Mouse (Mus musculus) hindbrain, embryonic 13.5 days (tissue): ENCODE data around the gene Arhgap29. TPM values are rescaled to one million over a fixed set of nuclear protein-coding genes. Genes with fewer than 3 reads are reported as not detected.

Experiments
- ATAC-seq: fragments of 200-750 bp; cut with Nextera tagmentation; 2 replicates; pipeline ENCODE4 v1.8.0; 2017; ENCODE audit warnings: moderate TSS enrichment; ENCODE audit not compliant: low FRiP score
- H3K27ac ChIP-seq: fragments of 300-500 bp; sonication (generic); 2 replicates; pipeline ENCODE4 v1.5.1; 2015; ENCODE audit warnings: inconsistent platforms, mild to moderate bottlenecking, moderate library complexity
- H3K27me3 ChIP-seq: fragments of 300-500 bp; sonication (generic); 2 replicates; pipeline ENCODE4 v1.6.1; 2015; ENCODE audit warnings: mild to moderate bottlenecking, inconsistent platforms
- H3K36me3 ChIP-seq: fragments of 300-500 bp; sonication (generic); 2 replicates; pipeline ENCODE4 v1.6.1; 2015; ENCODE audit warnings: mild to moderate bottlenecking, inconsistent platforms
- H3K4me1 ChIP-seq: fragments of 300-500 bp; sonication (generic); replicated peaks from 2 replicates; pipeline ENCODE4 v1.6.1; 2015; ENCODE audit warnings: inconsistent platforms
- H3K4me2 ChIP-seq: fragments of 300-500 bp; sonication (generic); 2 replicates; pipeline ENCODE4 v1.6.1; 2015; ENCODE audit warnings: inconsistent platforms, mild to moderate bottlenecking, moderate library complexity
- H3K4me3 ChIP-seq: fragments of 300-500 bp; sonication (generic); 2 replicates; pipeline ENCODE4 v1.5.1; 2015; ENCODE audit warnings: mild to moderate bottlenecking, inconsistent platforms
- H3K9ac ChIP-seq: fragments of 300-500 bp; sonication (generic); 2 replicates; pipeline ENCODE4 v1.6.1; 2015; ENCODE audit warnings: mild to moderate bottlenecking, inconsistent platforms
- H3K9me3 ChIP-seq: fragments of 300-500 bp; sonication (generic); 2 replicates; pipeline ENCODE4 v1.6.1; 2016; ENCODE audit warnings: inconsistent platforms
- WGBS: fragments of 180-500 bp; shearing (Covaris S2); methylation state at CpG from one replicate; pipeline ENCODE4 v1.1.7; 2015; 5-methylcytosine and 5-hydroxymethylcytosine counted together
- polyA plus RNA-seq: library from polyadenylated mRNA; unstranded; fragments of >200 nt; fragmentation: Nextera tagmentation; extraction: Ambion mirVana; gene quantifications from 2 replicates; pipeline ENCODE4 v1.2.1, GENCODE M21; 2015

The Arhgap29 gene
- polyA plus RNA-seq, 1 experiment from 2014 or later, result 30.0 TPM

DNA sequence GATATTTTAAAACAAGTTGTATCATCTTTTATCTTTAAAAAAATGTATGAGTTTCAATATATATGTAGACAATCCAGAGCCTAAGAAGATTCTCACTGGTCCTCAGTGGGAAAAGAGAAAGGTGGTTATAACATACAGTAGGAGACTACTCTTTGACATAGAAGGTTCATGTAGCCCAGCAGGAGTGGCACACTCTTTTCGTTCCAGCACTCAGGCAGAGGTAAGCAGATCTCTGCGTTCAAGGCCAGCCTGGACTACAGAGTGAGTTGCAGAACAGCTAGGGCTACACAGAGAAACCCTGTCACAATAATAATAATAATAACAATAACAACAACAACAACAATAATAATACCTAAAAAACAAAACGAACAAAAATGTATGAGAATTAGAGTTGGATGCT is 23.0 kb downstream of the Arhgap29 start:
- Histone ChIP-seq H3K36me3 (no peaks in the 10 kb centered on the region), H3K27me3 (no peaks in the 10 kb centered on the region), H3K9me3 (no peaks in the 10 kb centered on the region), H3K4me2 (no peak overlapping the region), H3K9ac (no peak overlapping the region), H3K27ac (no peak overlapping the region), H3K4me1 (no peaks in the 10 kb centered on the region), H3K4me3 (no peak overlapping the region)
- no peak for ATAC-seq
- WGBS, result 88% methylated on average over 3 of the region's 3 CpGs

DNA sequence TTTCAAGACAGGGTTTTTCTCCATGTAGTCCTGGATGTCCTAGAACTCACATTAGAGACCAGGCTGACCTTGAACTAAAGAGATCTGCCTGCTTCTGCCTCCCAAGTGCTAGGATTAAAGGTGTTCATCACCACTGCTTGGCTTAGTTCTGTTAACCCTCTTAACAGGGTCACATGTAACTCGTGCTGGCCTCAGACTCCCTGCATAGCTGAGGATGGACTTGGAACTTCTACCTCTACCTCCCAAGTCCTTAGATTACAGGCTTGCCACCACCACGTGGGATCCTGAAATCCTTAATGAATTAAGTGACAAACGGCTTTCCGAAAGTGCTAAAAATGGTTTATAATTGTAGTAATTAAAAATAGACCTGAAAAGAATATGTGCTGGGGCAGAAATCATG is 29.0 kb downstream of the Arhgap29 start:
- Histone ChIP-seq H3K4me3 (no peak overlapping the region), H3K9me3 (no peaks in the 10 kb centered on the region), H3K9ac (no peak overlapping the region), H3K36me3 (no peaks in the 10 kb centered on the region), H3K27ac (no peak overlapping the region), H3K27me3 (no peaks in the 10 kb centered on the region), H3K4me1 (no peaks in the 10 kb centered on the region), H3K4me2 (no peak overlapping the region)
- ATAC-seq, result no peak
- 87% methylated on average over 4 of the region's 4 CpGs for WGBS

DNA sequence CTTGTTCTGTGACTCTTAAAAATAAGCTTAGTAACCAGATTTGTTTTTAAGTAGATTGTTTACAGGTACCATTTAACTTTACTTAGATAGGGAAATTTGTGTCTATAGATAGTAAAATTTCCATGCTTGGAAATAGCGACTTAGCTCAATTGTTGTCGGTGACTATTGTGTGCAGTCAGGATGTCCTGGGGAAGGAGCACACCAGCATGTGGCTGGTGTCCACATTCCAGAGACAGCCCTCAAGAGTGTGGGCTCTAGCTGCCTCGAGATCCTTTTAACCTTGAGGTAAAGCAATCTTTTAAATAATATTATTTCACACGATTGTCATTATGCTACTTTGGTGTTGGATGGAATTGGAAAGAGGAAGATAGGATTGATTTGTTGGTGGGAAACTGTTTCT is 30.1 kb downstream of the Arhgap29 start:
- Histone ChIP-seq H3K27me3 (no peaks in the 10 kb centered on the region), H3K9me3 (no peaks in the 10 kb centered on the region), H3K4me2 (no peak overlapping the region), H3K4me3 (no peak overlapping the region), H3K9ac (no peak overlapping the region), H3K27ac (no peak overlapping the region), H3K36me3 (no peaks in the 10 kb centered on the region), H3K4me1 (no peaks in the 10 kb centered on the region)
- no peak for ATAC-seq
- 71% methylated on average over 4 of the region's 4 CpGs for WGBS

DNA sequence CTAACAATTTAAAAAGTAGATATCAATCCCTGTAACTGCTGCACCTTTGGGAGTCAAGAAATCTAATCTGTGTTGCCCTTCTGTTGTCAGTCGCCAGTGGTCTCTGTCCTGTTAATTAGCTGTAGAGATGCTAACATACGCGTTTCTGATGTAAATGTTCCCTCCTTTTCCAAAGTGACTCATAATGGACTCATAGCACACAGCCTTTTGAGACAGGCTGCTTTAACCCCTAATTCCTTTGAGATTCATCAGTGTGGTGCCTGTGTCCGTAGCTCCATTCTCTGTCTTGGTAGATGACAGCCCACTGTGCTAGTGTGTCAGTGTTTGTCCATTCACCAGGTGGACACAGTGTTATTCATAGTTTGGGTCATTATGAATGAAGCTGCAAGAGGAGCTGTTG is 42.8 kb downstream of the Arhgap29 start:
- Histone ChIP-seq H3K4me3 (no peak overlapping the region), H3K4me1 (0 out of 2 replicates have a peak, but pooled peaks cover 3% of the 10 kb centered on the region), H3K27me3 (no peaks in the 10 kb centered on the region), H3K27ac (no peak overlapping the region), H3K4me2 (no peak overlapping the region), H3K9me3 (no peaks in the 10 kb centered on the region), H3K36me3 (no peaks in the 10 kb centered on the region), H3K9ac (no peak overlapping the region)
- ATAC-seq, result no peak
- 53% methylated on average over 4 of the region's 4 CpGs for WGBS

DNA sequence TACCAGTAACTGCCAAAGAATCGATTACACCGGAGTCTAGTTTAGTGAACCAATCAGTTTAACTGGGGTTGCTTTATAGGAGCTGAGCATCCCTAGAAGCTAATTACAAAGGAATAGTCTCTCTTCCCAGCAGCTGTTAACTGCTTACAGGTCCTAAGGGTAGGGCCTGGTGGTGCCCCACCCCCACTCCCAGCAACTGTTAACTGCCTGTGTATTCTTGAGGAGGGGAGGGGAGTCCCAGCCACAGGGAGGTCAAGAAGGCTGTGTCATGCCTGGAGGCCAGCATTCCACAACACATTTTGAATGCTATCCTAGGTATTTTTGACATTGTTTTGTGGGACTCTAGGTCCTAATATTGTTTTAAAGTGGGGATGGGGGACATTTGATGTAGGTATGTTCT is 47.6 kb downstream of the Arhgap29 start:
- 0 out of 2 replicates have a peak, but pooled peaks cover 3% of the 10 kb centered on the region for H3K4me1 ChIP-seq
- no peak overlapping the region for H3K4me3 ChIP-seq
- 85% methylated on average over 2 of the region's 2 CpGs for WGBS
- no peaks in the 10 kb centered on the region; the same call in 1 of the 2 replicates for H3K36me3 ChIP-seq
- no peaks in the 10 kb centered on the region for H3K9me3 ChIP-seq
- no peak overlapping the region for H3K9ac ChIP-seq
- no peak overlapping the region for H3K27ac ChIP-seq
- no peaks in the 10 kb centered on the region for H3K27me3 ChIP-seq
- no peak for ATAC-seq
- H3K4me2 ChIP-seq, result no peak overlapping the region

DNA sequence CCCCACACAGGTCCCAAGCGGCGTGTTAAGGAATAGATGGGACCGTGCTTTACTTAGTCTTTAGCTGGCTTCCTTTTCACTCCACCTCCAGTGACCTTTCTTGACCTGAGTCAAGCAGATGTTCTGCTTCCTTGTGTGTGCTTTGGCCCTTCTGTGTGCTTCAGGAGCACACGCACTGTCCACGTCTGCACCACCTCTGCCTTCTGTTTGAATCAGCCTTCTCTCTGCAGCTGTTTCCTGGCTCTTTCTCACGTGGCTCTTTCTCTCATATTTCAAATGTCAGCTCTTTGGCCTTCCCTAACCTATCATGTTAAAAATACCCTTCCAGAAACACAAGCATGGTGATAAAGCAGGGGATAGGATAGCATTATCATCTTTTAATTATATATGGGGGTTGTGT is 49.2 kb downstream of the Arhgap29 start:
- no peak overlapping the region for H3K9ac ChIP-seq
- no peaks in the 10 kb centered on the region; the same call in 1 of the 2 replicates for H3K36me3 ChIP-seq
- no peak for ATAC-seq
- 80% methylated on average over 6 of the region's 6 CpGs for WGBS
- H3K4me2 ChIP-seq, result no peak overlapping the region
- no peaks in the 10 kb centered on the region for H3K27me3 ChIP-seq
- no peaks in the 10 kb centered on the region for H3K9me3 ChIP-seq
- H3K4me3 ChIP-seq, result no peak overlapping the region
- H3K27ac ChIP-seq, result no peak overlapping the region
- H3K4me1 ChIP-seq, result 0 out of 2 replicates have a peak, but pooled peaks cover 3% of the 10 kb centered on the region

DNA sequence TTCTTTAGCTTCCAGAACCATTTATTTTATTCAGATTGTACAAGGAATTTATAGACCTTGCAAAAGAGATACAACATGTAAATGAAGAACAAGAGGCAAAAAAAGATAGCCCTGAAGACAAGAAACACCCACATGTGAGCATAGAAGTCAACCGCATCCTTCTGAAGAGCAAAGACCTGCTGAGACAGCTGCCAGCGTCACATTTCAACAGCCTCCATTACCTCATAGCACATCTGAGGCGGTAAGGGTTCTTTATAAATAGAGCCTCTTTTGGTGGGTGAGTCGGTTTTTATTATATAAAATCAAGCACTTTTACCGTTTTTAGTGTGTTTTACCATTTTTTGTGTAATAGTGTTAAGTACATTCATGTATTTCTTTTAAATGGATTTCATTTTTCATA is 57.5 kb downstream of the Arhgap29 start:
- Histone ChIP-seq H3K9me3 (no peaks in the 10 kb centered on the region), H3K9ac (no peak overlapping the region), H3K27me3 (no peaks in the 10 kb centered on the region), H3K27ac (no peak overlapping the region), H3K4me3 (no peak overlapping the region), H3K4me1 (no peaks in the 10 kb centered on the region), H3K4me2 (no peak overlapping the region), H3K36me3 (no peaks in the 10 kb centered on the region)
- WGBS, result 90% methylated on average over 5 of the region's 5 CpGs
- ATAC-seq, result no peak

DNA sequence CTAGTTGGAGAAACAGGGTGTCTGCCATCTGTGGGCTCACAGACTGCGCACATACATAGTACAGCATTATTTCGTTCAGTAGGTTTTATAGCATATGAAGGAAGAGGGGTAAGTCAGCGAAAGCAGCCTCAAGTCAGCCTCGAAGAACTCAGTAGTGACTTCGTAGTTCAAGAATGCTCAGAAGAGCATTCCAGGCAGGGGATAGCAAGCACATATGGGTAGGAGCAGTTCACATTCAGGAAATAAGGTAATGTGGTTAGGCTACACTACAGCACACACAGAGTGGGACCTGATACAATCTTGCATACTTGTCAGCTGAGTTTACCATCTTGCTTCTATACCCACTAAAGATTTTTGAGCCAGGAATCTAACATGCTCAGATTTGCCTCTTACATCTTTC is 58.0 kb downstream of the Arhgap29 start:
- WGBS, result 95% methylated on average over 5 of the region's 5 CpGs
- H3K27ac ChIP-seq, result no peak overlapping the region
- no peak for ATAC-seq

DNA sequence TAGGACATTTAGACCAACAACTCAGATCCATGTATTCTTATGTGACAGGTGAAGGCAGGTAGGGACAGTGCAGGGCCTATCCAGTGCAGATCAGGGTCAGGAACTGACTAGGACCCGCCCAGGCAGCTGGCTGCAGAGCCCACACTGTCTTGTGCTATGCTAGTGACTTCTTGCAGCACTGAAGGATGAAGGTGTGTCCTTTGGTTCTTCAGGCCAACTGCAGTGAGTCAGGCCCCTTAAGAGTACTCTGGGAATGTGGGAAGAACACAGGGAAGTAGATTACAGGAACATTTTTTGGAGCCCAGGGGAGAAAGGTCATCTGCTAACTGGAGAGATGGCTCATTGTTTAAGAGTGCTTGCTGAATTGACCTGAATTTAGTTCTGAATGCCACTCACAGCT is 60.1 kb downstream of the Arhgap29 start:
- no peaks in the 10 kb centered on the region for H3K36me3 ChIP-seq
- no peak overlapping the region for H3K9ac ChIP-seq
- H3K27ac ChIP-seq, result no peak overlapping the region
- no peak overlapping the region for H3K4me3 ChIP-seq
- H3K9me3 ChIP-seq, result no peaks in the 10 kb centered on the region
- no peak overlapping the region for H3K4me2 ChIP-seq
- no peaks in the 10 kb centered on the region for H3K27me3 ChIP-seq
- ATAC-seq, result no peak
- 91% methylated on average over 1 of the region's 1 CpGs for WGBS
- H3K4me1 ChIP-seq, result no peaks in the 10 kb centered on the region

More for the DNA sequence above, 58.0 kb downstream of the Arhgap29 start:
- H3K4me3 ChIP-seq, result no peak overlapping the region
- no peak overlapping the region for H3K4me2 ChIP-seq
- no peak overlapping the region for H3K9ac ChIP-seq
- H3K27me3 ChIP-seq, result no peaks in the 10 kb centered on the region
- no peaks in the 10 kb centered on the region for H3K36me3 ChIP-seq
- H3K4me1 ChIP-seq, result no peaks in the 10 kb centered on the region
- no peaks in the 10 kb centered on the region for H3K9me3 ChIP-seq

DNA sequence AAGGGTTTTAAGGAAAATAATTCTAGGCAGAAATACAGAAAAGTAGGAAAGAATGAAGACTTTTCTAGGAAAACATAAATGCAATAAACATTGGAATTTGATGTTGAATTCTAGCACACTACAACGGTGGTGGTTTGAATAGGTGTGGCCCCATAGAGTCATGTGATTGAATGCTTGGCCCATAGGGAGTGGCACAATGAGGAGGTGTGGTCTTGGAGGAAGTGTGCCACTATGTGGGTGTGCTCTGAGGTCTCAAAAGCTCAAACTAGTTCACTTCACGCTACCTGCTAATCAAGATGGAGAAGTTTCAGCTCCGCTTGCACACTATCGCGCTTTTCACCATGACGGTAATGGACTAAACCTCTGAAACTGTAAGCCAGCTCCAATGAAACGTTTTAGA is 66.1 kb downstream of the Arhgap29 start:
- WGBS, result 95% methylated on average over 7 of the region's 7 CpGs
- Histone ChIP-seq H3K36me3 (no peaks in the 10 kb centered on the region), H3K4me1 (no peaks in the 10 kb centered on the region), H3K4me3 (no peak overlapping the region), H3K27ac (no peak overlapping the region), H3K9me3 (no peaks in the 10 kb centered on the region), H3K9ac (no peak overlapping the region), H3K4me2 (no peak overlapping the region), H3K27me3 (no peaks in the 10 kb centered on the region)
- ATAC-seq, result no peak

DNA sequence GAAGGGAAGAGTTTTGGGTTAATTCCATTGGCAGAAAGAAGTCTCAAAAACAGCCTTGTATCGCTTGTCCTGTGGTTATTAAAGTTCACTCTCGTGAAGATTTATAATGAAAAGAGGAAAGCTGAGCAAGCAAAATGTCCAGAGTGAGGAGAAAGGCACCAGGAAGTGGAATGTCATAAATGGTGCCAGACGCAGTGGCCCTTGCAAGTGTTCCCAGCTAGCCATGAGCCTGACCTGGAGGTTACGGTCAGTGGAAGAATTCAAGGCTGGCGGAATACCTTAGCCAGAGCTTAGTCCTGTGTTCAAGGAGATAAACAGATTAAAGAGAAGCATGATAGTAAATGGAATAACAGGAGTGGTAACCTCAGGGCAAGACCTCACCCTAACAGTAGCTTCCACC is 66.8 kb downstream of the Arhgap29 start:
- no peak overlapping the region for H3K27ac ChIP-seq
- H3K4me2 ChIP-seq, result no peak overlapping the region
- no peaks in the 10 kb centered on the region for H3K36me3 ChIP-seq
- no peak overlapping the region for H3K9ac ChIP-seq
- no peak overlapping the region for H3K4me3 ChIP-seq
- WGBS, result 93% methylated on average over 5 of the region's 5 CpGs
- no peak for ATAC-seq
- no peaks in the 10 kb centered on the region for H3K9me3 ChIP-seq
- H3K27me3 ChIP-seq, result no peaks in the 10 kb centered on the region
- no peaks in the 10 kb centered on the region for H3K4me1 ChIP-seq

DNA sequence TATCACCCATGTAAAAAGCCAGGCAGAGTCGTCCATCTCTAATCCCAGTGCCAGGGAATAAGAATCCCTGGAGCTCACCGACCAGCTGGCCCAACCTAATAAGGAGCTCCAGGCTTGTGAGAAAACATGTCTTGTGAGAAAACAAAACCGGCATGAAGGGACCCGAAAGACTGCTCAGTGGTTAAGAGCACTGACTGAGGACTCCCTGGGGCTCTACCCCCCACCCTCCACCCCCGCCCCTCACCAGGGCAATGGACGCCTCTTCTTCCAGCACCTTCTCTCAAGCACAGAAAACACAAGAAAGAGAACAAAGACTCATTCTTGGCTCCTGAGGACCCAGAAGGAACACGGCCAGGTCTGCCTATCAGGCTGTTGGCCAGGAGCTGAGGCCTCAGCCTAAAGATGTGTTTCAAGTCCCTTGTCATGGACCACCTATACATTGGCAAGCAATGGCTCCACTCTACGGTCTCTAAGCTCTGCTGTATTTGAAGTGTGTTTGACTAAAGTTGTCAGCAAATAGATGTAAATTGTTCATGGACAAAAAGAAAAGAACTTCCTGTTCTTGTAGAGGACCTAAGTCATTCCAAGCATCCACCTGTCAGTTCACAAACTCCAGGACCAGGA is 68.8 kb downstream of the Arhgap29 start:
- WGBS, result 86% methylated on average over 8 of the region's 8 CpGs
- no peak overlapping the region for H3K4me2 ChIP-seq
- no peak for ATAC-seq

DNA sequence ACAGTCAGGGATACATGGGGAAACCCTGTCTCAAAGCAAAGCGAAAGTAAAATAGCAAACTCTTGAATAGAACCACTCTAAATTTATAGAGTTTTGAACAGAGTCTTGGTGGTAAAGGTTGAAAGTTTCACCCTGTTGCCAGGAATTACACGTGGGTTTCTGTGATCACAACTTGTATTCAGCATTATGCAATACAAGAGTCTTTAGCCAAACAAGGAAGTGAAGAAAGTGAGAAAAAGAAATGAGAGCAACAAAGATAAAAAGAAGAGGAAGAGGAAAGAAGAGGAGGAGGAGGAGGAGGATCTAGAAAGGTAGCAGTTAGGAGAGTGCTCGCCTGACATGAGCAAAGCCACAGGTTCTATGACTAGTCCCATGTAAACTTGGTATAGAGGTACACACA is 70.0 kb downstream of the Arhgap29 start:
- Histone ChIP-seq H3K4me1 (no peaks in the 10 kb centered on the region), H3K9me3 (no peaks in the 10 kb centered on the region), H3K27me3 (no peaks in the 10 kb centered on the region), H3K36me3 (no peaks in the 10 kb centered on the region), H3K4me2 (no peak overlapping the region), H3K4me3 (no peak overlapping the region), H3K27ac (no peak overlapping the region), H3K9ac (no peak overlapping the region)
- no peak for ATAC-seq
- WGBS, result 88% methylated on average over 3 of the region's 3 CpGs

More for the DNA sequence above, 68.8 kb downstream of the Arhgap29 start:
- Histone ChIP-seq H3K4me3 (no peak overlapping the region), H3K9me3 (no peaks in the 10 kb centered on the region), H3K27ac (no peak overlapping the region), H3K4me1 (no peaks in the 10 kb centered on the region), H3K27me3 (no peaks in the 10 kb centered on the region), H3K9ac (no peak overlapping the region), H3K36me3 (no peaks in the 10 kb centered on the region)
